Mouse (Mus musculus): ENCODE measurements around the gene Trpm3. TPM values are rescaled to one million over a fixed set of nuclear protein-coding genes. Genes with fewer than 3 reads are reported as not detected.

Trpm3 gene
- polyA plus RNA-seq, 1 experiment from 2014 or later, result 0.51 TPM

GRCm38 (mm10) chr19:22973727-22974126 lies 834.9 kb downstream of the Trpm3 start:
- Histone ChIP-seq H3K36me3 (ENCODE audit: insufficient read depth, low read length) (no peaks in the 10 kb centered on the region), H3K9me3 (ENCODE audit: low read length) (no peaks in the 10 kb centered on the region), H3K27me3 (replicated peaks; ENCODE audit: insufficient read depth, low read length) (no peaks in the 10 kb centered on the region), H3K4me1 (ENCODE audit: insufficient read depth, low read depth, low read length) (no peaks in the 10 kb centered on the region), H3K27ac (ENCODE audit: low read length) (no peak overlapping the region), H3K4me2 (replicated peaks; ENCODE audit: low read depth, low read length) (no peak overlapping the region), H3K4me3 (ENCODE audit: low read depth, low read length) (no peak overlapping the region), H3K9ac (replicated peaks; ENCODE audit: low read depth) (no peak overlapping the region)
- no peak for ATAC-seq
- TF ChIP-seq EP300 (IDR thresholded peaks at IDR 0.05) (no peak), CTCF (IDR thresholded peaks at IDR 0.05) (no peak)
- 79% methylated on average over 5 of the region's 5 CpGs for WGBS
- DNase-seq (ENCODE audit: low spot score), result no peak

DNA sequence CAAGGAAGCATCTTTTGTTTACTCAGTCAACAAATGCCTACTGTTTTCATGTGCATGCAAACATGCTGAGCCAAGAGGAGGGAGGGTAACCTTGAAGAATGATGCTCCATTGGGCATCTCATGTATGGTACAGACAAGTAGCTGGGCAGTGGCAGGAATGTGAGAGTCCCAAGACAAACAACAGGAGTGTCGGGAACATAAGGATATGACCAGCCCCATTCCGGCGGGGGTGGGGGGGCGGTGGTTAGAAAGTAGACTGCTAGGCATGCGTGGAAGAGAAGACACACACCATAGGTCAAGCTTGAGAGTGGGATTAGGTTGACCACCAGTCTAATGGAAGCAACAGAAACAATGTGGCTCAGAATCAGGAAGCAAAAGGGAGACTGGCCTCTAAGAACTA lies 837.0 kb downstream of the Trpm3 start:
- 91% methylated on average over 5 of the region's 5 CpGs for WGBS
- no peak overlapping the region for H3K27ac ChIP-seq (ENCODE audit: low read length)
- H3K36me3 ChIP-seq (ENCODE audit: insufficient read depth, low read length), result no peaks in the 10 kb centered on the region
- ATAC-seq, result no peak
- H3K4me2 ChIP-seq (replicated peaks; ENCODE audit: low read depth, low read length), result no peak overlapping the region
- no peak overlapping the region for H3K9ac ChIP-seq (replicated peaks; ENCODE audit: low read depth)
- DNase-seq (ENCODE audit: low spot score), result no peak
- no peak overlapping the region for H3K4me3 ChIP-seq (ENCODE audit: low read depth, low read length)
- no peaks in the 10 kb centered on the region for H3K4me1 ChIP-seq (ENCODE audit: insufficient read depth, low read depth, low read length)
- H3K27me3 ChIP-seq (replicated peaks; ENCODE audit: insufficient read depth, low read length), result no peaks in the 10 kb centered on the region
- no peaks in the 10 kb centered on the region for H3K9me3 ChIP-seq (ENCODE audit: low read length)
- TF ChIP-seq CTCF (IDR thresholded peaks at IDR 0.05), result no peak
- TF ChIP-seq EP300 (IDR thresholded peaks at IDR 0.05), result no peak

- 49% methylated on average over 5 of the region's 5 CpGs for WGBS
- H3K9me3 ChIP-seq (ENCODE audit: low read length), result no peaks in the 10 kb centered on the region
- DNase-seq (ENCODE audit: low spot score) (no peak), ATAC-seq (no peak)
- no peak overlapping the region for H3K9ac ChIP-seq (replicated peaks; ENCODE audit: low read depth)
- no peak overlapping the region for H3K27ac ChIP-seq (ENCODE audit: low read length)
- H3K4me3 ChIP-seq (ENCODE audit: low read depth, low read length), result no peak overlapping the region
- no peaks in the 10 kb centered on the region for H3K36me3 ChIP-seq (ENCODE audit: insufficient read depth, low read length)
- TF ChIP-seq CTCF (IDR thresholded peaks at IDR 0.05) (no peak), EP300 (IDR thresholded peaks at IDR 0.05) (no peak)
- H3K27me3 ChIP-seq (replicated peaks; ENCODE audit: insufficient read depth, low read length), result no peaks in the 10 kb centered on the region
- no peaks in the 10 kb centered on the region for H3K4me1 ChIP-seq (ENCODE audit: insufficient read depth, low read depth, low read length)
- H3K4me2 ChIP-seq (replicated peaks; ENCODE audit: low read depth, low read length), result no peak overlapping the region
These were observed 838.7 kb downstream of the Trpm3 start for GRCm38 (mm10) chr19:22977508-22977907.

DNA sequence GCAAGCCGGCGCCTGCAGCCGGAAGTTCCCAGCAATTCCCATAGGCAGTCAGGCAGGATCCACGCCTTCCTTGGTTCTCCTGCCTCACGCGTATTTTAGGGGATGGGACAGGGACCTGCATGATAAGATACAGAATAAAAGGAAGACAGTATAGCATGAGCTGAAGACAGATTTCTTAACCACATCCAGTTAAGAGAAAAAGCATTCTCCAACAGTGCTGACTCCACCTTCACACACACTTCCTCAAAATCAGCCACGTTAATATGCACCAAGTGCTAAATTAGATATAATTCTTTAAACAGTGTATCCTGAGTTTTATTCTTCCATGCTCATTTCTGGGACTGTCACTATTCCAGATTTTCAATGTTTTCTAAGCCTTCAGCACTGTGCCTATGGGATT lies 839.9 kb downstream of the Trpm3 start:
- TF ChIP-seq CTCF (IDR thresholded peaks at IDR 0.05) (no peak), EP300 (IDR thresholded peaks at IDR 0.05) (no peak)
- H3K9me3 ChIP-seq (ENCODE audit: low read length), result no peaks in the 10 kb centered on the region
- H3K4me3 ChIP-seq (ENCODE audit: low read depth, low read length), result no peak overlapping the region
- 89% methylated on average over 7 of the region's 7 CpGs for WGBS
- H3K36me3 ChIP-seq (ENCODE audit: insufficient read depth, low read length), result no peaks in the 10 kb centered on the region
- no peak for DNase-seq (ENCODE audit: low spot score)
- no peak for ATAC-seq
- H3K27ac ChIP-seq (ENCODE audit: low read length), result no peak overlapping the region
- no peaks in the 10 kb centered on the region for H3K4me1 ChIP-seq (ENCODE audit: insufficient read depth, low read depth, low read length)
- H3K27me3 ChIP-seq (replicated peaks; ENCODE audit: insufficient read depth, low read length), result no peaks in the 10 kb centered on the region
- no peak overlapping the region for H3K4me2 ChIP-seq (replicated peaks; ENCODE audit: low read depth, low read length)
- no peak overlapping the region for H3K9ac ChIP-seq (replicated peaks; ENCODE audit: low read depth)

DNA sequence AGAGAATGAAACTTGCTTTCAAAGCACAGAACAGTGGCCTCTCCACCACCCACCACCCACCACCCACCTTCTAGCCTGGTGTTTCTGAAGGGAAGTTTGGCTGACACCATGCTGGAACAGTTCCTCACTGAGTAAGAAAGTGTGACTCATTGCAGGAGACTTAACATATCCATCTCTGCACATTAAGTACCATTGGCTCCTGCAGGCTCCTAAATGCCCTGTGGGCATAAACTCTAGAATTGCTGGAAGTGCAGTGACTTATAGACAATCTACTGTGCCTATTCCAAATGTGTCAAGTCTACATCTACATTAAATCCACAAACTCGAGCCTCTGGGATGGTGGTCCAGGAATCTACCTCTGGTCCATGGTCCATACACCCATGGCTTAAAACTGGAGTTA lies 840.3 kb downstream of the Trpm3 start:
- Histone ChIP-seq H3K4me2 (replicated peaks; ENCODE audit: low read depth, low read length) (no peak overlapping the region), H3K9me3 (ENCODE audit: low read length) (no peaks in the 10 kb centered on the region), H3K4me1 (ENCODE audit: insufficient read depth, low read depth, low read length) (no peaks in the 10 kb centered on the region), H3K27me3 (replicated peaks; ENCODE audit: insufficient read depth, low read length) (no peaks in the 10 kb centered on the region), H3K4me3 (ENCODE audit: low read depth, low read length) (no peak overlapping the region), H3K9ac (replicated peaks; ENCODE audit: low read depth) (no peak overlapping the region), H3K27ac (ENCODE audit: low read length) (no peak overlapping the region), H3K36me3 (ENCODE audit: insufficient read depth, low read length) (no peaks in the 10 kb centered on the region)
- TF ChIP-seq CTCF (IDR thresholded peaks at IDR 0.05) (no peak), EP300 (IDR thresholded peaks at IDR 0.05) (no peak)
- no peak for ATAC-seq
- no peak for DNase-seq (ENCODE audit: low spot score)
- 54% methylated on average over 1 of the region's 1 CpGs for WGBS

DNA sequence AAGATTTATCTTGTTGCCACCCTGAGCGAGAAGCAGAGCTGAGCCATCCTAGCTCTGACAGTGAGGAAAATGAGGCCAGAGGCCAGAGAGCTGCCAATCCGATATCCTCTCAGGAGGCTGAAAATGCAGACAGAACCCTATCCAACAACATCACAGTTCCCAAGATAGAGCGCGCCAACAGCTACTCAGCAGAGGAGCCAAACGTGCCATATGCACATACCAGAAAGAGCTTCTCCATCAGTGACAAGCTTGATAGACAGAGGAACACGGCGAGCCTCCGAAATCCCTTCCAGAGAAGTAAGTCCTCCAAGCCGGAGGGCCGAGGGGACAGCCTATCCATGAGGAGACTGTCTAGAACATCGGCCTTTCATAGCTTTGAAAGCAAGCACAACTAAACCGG lies 849.1 kb downstream of the Trpm3 start:
- H3K4me1 ChIP-seq (ENCODE audit: insufficient read depth, low read depth, low read length), result no peaks in the 10 kb centered on the region
- H3K27ac ChIP-seq (ENCODE audit: low read length), result no peak overlapping the region
- no peaks in the 10 kb centered on the region for H3K36me3 ChIP-seq (ENCODE audit: insufficient read depth, low read length)
- DNase-seq (ENCODE audit: low spot score), result no peak
- no peak overlapping the region for H3K4me2 ChIP-seq (replicated peaks; ENCODE audit: low read depth, low read length)
- no peaks in the 10 kb centered on the region for H3K9me3 ChIP-seq (ENCODE audit: low read length)
- TF ChIP-seq CTCF (IDR thresholded peaks at IDR 0.05), result no peak
- TF ChIP-seq EP300 (IDR thresholded peaks at IDR 0.05), result no peak
- no peak overlapping the region for H3K9ac ChIP-seq (replicated peaks; ENCODE audit: low read depth)
- no peak for ATAC-seq
- WGBS, result 94% methylated on average over 12 of the region's 12 CpGs
- no peaks in the 10 kb centered on the region for H3K27me3 ChIP-seq (replicated peaks; ENCODE audit: insufficient read depth, low read length)
- H3K4me3 ChIP-seq (ENCODE audit: low read depth, low read length), result no peak overlapping the region

DNA sequence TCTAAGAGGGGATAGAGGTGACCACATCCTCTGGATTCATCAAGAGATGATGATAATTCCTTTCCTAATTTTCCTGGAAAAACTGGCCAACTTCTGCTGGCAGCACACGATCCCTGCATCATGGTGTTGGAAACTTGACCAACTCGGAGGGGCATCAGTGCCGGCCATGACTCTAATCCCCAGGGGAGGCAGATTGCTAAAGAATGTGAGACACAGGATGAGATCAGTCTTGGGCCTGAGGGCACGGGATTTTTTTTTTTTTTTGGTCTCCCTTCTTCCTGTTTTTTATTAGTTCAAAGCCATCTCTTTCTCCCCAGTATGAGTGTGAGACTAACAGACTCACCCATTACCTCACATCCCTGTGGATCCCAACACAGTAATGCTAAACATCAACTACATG lies 855.1 kb downstream of the Trpm3 start:
- Histone ChIP-seq H3K4me3 (ENCODE audit: low read depth, low read length) (no peak overlapping the region), H3K4me2 (replicated peaks; ENCODE audit: low read depth, low read length) (no peak overlapping the region), H3K27ac (ENCODE audit: low read length) (no peak overlapping the region), H3K27me3 (replicated peaks; ENCODE audit: insufficient read depth, low read length) (no peaks in the 10 kb centered on the region), H3K9me3 (ENCODE audit: low read length) (no peaks in the 10 kb centered on the region), H3K9ac (replicated peaks; ENCODE audit: low read depth) (no peak overlapping the region), H3K36me3 (ENCODE audit: insufficient read depth, low read length) (no peaks in the 10 kb centered on the region), H3K4me1 (ENCODE audit: insufficient read depth, low read depth, low read length) (no peaks in the 10 kb centered on the region)
- no peak for DNase-seq (ENCODE audit: low spot score)
- ATAC-seq, result no peak
- TF ChIP-seq CTCF (IDR thresholded peaks at IDR 0.05) (no peak), EP300 (IDR thresholded peaks at IDR 0.05) (no peak)
- 73% methylated on average over 4 of the region's 4 CpGs for WGBS

Data from lung, postnatal 0 days (tissue).